Mouse (Mus musculus) midbrain, embryonic 11.5 days (tissue): ENCODE measurements around the gene Dtnbp1. TPM values are rescaled to one million over a fixed set of nuclear protein-coding genes. Genes with fewer than 3 reads are reported as not detected.
A peak's percentile ranks its signal among the peaks of the same experiment; 100 is the strongest.

ENCODE experiments used
- ATAC-seq: fragments of 200-750 bp; cut with Nextera tagmentation; 2 replicates; pipeline ENCODE4 v1.8.0; 2017; ENCODE audit warnings: moderate TSS enrichment, moderate library complexity; ENCODE audit not compliant: low FRiP score
- DNase-seq: peaks from one replicate; pipeline ENCODE4 v3.0.0; 2015; ENCODE audit warnings: low spot score; ENCODE audit errors: missing footprints
- H3K27ac ChIP-seq: fragments of 300-500 bp; sonication (generic); 2 replicates; pipeline ENCODE4 v1.5.1; 2014; ENCODE audit warnings: low read depth, low read length
- H3K27me3 ChIP-seq: fragments of 300-500 bp; sonication (generic); 2 replicates; pipeline ENCODE4 v1.6.1; 2014; ENCODE audit warnings: mild to moderate bottlenecking, low read length, moderate library complexity, mixed read lengths; ENCODE audit not compliant: control insufficient read depth, insufficient read depth
- H3K36me3 ChIP-seq: fragments of 300-500 bp; sonication (generic); 2 replicates; pipeline ENCODE4 v1.6.1; 2014; ENCODE audit warnings: mild to moderate bottlenecking, low read length, moderate library complexity, mixed read lengths; ENCODE audit not compliant: control insufficient read depth, insufficient read depth
- H3K4me1 ChIP-seq: fragments of 300-500 bp; sonication (generic); 2 replicates; pipeline ENCODE4 v1.6.1; 2014; ENCODE audit warnings: low read length; ENCODE audit not compliant: control insufficient read depth, insufficient read depth
- H3K4me2 ChIP-seq: fragments of 300-500 bp; sonication (generic); 2 replicates; pipeline ENCODE4 v1.6.1; 2014; ENCODE audit warnings: mild to moderate bottlenecking, moderate library complexity
- H3K4me3 ChIP-seq: fragments of 300-500 bp; sonication (generic); 2 replicates; pipeline ENCODE4 v1.5.1; 2014; ENCODE audit warnings: low read depth, low read length
- H3K9ac ChIP-seq: fragments of 300-500 bp; sonication (generic); 2 replicates; pipeline ENCODE4 v1.6.1; 2014; ENCODE audit warnings: low read length
- H3K9me3 ChIP-seq: fragments of 300-500 bp; sonication (generic); 2 replicates; pipeline ENCODE4 v1.6.1; 2016; ENCODE audit warnings: low read length; ENCODE audit not compliant: control insufficient read depth
- WGBS: fragments of 180-500 bp; shearing (Covaris S2); extraction: QIAGEN DNeasy Blood & Tissue Kit; methylation state at CpG from one replicate; pipeline ENCODE4 v1.1.7; 2014; 5-methylcytosine and 5-hydroxymethylcytosine counted together
- polyA plus RNA-seq: library from polyadenylated mRNA; unstranded; fragments of >200 nt; fragmentation: Nextera tagmentation; extraction: Ambion mirVana; gene quantifications from 2 replicates; pipeline ENCODE4 v1.2.1, GENCODE M21; 2014

The Dtnbp1 gene
- polyA plus RNA-seq, 1 experiment from 2014 or later, result 69.5 TPM

DNA sequence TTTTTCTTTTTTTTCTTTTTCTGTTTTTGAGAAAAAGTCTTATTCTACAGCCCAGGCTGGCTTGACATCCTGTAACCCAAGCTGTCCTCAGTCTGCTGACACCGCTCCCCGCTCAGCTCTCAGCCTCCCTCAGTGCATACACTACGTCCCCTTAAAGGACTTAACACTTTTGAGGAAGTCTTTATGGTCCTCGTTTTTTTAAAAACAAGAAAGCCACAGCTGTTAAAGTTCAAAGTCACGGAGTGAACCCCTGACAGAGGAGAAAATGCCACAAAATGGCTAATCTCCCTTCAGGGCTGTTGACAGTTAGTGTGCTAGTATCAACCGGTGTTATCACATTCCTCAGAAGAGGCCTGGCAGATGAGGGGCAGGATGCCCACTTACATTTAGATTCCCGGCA lies 29.8 kb upstream of the Dtnbp1 start:
- DNase-seq, result peak; percentile 73
- no peak overlapping the region for H3K9ac ChIP-seq
- 78% methylated on average over 7 of the region's 7 CpGs for WGBS

DNA sequence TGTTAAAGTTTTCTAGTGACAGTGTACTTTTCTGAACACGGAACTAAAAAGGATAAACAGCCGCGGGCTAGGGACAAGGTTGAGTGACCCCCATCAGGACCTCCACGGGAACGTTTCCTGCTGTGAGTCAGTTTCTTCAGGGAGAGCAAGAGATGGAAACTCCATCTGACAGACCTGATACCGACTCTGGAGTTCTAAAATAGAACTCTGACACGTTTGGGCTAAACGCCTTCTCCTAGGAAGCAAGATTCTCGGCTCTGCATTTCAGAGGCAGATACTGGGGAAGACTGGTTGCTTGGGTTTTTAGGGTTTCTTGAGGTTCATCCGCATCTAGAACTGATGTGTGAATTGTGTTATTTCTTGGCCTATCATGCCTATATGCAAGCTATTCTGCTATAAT lies 29.4 kb upstream of the Dtnbp1 start:
- H3K27ac ChIP-seq, result no peak overlapping the region
- no peaks in the 10 kb centered on the region for H3K27me3 ChIP-seq
- H3K9ac ChIP-seq, result no peak overlapping the region
- H3K36me3 ChIP-seq, result no peaks in the 10 kb centered on the region
- no peaks in the 10 kb centered on the region for H3K9me3 ChIP-seq
- 77% methylated on average over 10 of the region's 10 CpGs for WGBS
- DNase-seq (peak; percentile 84), ATAC-seq (no peak)
- no peak overlapping the region for H3K4me3 ChIP-seq
- no peaks in the 10 kb centered on the region for H3K4me1 ChIP-seq
- H3K4me2 ChIP-seq, result no peak overlapping the region

More for the DNA sequence above, 29.8 kb upstream of the Dtnbp1 start:
- Histone ChIP-seq H3K27ac (no peak overlapping the region), H3K4me2 (no peak overlapping the region), H3K9me3 (no peaks in the 10 kb centered on the region), H3K27me3 (no peaks in the 10 kb centered on the region), H3K4me1 (no peaks in the 10 kb centered on the region), H3K4me3 (no peak overlapping the region), H3K36me3 (no peaks in the 10 kb centered on the region)
- ATAC-seq, result no peak

DNA sequence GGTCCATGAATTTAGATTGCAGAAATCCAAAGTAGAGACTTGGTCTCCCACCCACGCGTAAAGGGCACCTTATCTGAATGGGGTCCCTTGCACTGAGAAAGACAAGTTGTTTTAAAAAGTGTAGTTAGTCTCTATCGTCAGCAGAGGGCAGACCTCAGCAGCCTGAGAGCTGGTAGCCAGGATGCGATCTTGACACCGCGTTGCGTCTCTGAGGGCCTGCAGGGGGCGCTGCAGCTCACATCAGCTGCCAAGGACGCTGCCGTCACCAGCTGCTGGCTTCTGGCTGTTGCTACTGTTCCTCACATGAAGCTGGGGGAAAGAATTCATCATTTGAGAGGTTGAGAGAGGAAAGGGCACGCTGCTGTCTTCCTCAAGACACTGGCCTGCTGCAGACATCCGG lies 28.9 kb upstream of the Dtnbp1 start:
- H3K4me3 ChIP-seq, result no peak overlapping the region
- no peaks in the 10 kb centered on the region for H3K27me3 ChIP-seq
- H3K36me3 ChIP-seq, result no peaks in the 10 kb centered on the region
- no peaks in the 10 kb centered on the region for H3K9me3 ChIP-seq
- no peak overlapping the region for H3K27ac ChIP-seq
- H3K9ac ChIP-seq, result no peak overlapping the region
- 0 out of 2 replicates have a peak, but pooled peaks have one; percentile 44 for ATAC-seq
- 13% methylated on average over 12 of the region's 12 CpGs for WGBS
- H3K4me1 ChIP-seq, result no peaks in the 10 kb centered on the region
- H3K4me2 ChIP-seq, result no peak overlapping the region
- DNase-seq, result peak; percentile 98

DNA sequence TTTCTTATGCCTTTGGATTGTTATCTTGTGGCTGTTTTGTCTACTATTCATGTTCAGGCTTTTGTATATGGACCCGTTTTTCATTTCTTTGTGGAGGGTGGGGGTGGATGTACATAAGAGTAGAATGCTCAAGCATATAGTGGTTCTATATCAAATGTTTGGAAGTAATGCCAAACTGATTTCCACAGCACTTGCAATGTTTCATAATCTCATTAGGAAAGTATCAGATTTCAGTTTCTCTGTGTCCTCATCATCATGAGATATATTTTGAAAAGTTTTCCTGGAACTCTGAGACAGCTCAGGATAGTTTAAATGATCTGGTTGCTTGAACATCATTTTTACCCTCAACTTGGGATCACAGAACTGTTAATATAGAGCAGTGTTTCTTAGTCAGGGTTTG lies 27.8 kb upstream of the Dtnbp1 start:
- no peak overlapping the region for H3K4me2 ChIP-seq
- no peaks in the 10 kb centered on the region for H3K4me1 ChIP-seq
- H3K27me3 ChIP-seq, result no peaks in the 10 kb centered on the region
- H3K9ac ChIP-seq, result no peak overlapping the region
- no peak overlapping the region for H3K27ac ChIP-seq
- DNase-seq (peak; percentile 37), ATAC-seq (no peak)
- WGBS, result 74% methylated on average over 1 of the region's 1 CpGs
- H3K4me3 ChIP-seq, result no peak overlapping the region
- no peaks in the 10 kb centered on the region for H3K36me3 ChIP-seq
- H3K9me3 ChIP-seq, result no peaks in the 10 kb centered on the region

DNA sequence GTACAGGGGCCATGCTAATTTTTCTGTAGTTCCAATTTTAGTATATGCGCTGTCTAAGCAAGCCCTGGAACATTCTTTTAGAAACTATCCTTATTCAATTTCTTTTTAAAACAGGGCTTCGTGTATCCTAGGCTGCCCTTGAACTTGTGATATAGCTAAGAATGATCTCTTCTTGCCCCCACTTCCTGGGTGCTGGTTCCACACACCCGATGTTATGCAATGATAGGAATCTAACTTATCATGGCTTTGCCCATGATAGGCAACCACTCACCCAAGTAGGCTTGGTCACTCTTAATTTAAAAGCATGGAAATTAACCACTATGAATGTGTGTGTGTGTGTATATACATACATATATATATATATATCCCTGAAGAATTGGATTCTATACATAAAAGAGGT lies 24.3 kb upstream of the Dtnbp1 start:
- DNase-seq (peak; percentile 51), ATAC-seq (no peak)
- 89% methylated on average over 3 of the region's 3 CpGs for WGBS
- Histone ChIP-seq H3K4me3 (no peak overlapping the region), H3K36me3 (no peaks in the 10 kb centered on the region), H3K4me2 (no peak overlapping the region), H3K9ac (no peak overlapping the region), H3K27ac (no peak overlapping the region), H3K27me3 (no peaks in the 10 kb centered on the region), H3K9me3 (no peaks in the 10 kb centered on the region), H3K4me1 (no peaks in the 10 kb centered on the region)

DNA sequence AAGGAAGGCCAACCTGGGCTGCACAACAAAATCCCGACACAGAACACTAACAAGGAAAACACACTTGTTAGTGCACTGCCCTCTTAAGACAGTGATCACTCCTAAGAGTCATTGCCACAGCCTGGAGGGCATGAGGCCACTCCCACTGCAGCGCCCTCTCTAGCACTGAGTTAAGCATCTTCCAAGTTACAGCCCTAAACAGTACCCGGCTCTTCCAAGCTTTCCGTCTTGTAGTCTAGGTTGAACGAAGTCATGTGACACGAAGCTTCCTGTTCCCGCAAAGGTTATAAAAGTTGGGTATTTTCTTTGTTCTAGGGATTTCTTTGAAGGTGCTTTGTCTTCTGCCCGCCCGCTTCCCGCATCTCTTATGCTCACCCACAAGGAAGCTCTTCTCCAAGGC lies 22.9 kb upstream of the Dtnbp1 start:
- Histone ChIP-seq H3K4me1 (no peaks in the 10 kb centered on the region), H3K4me3 (no peak overlapping the region), H3K9ac (no peak overlapping the region), H3K27me3 (no peaks in the 10 kb centered on the region), H3K36me3 (no peaks in the 10 kb centered on the region), H3K4me2 (no peak overlapping the region), H3K9me3 (no peaks in the 10 kb centered on the region), H3K27ac (no peak overlapping the region)
- no peak for ATAC-seq
- 89% methylated on average over 10 of the region's 10 CpGs for WGBS
- DNase-seq, result peak; percentile 39

DNA sequence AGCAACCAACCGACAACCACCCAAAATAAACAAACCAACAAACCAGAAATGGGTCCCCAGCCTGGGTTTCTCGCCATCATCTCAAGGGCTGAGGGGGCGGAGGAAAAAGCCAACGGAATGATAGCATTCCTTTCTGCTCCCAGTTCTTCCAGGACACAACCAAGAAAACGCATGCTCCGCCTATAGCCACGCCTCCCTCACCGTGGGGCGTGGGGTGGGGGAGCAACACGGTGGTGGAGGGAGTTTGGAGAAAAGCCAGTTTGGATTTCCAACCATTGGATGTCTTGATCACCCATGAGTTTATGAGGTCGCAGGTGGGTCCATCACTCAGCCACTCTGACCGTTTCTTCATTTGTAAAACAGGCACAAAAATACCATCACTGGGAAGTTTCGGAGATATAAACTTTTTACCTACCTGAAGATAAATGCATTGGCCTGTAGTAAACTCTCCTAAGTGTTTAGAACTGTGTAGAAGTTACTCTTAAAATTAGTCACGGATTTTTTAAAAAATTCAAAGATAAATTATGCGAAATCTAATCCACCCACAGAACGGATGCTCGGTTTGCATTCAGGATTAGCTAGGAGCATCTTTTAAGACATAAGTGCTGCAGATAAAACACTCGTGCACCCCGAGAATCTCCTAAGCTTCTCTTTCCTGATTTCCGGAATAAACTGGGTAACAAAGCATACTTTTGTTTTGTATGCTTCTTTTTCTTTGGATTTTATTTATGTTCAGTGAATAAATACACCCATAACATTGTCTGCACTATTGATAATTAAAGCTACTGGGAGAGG lies 21.6 kb upstream of the Dtnbp1 start:
- Histone ChIP-seq H3K9ac (no peak overlapping the region), H3K36me3 (no peaks in the 10 kb centered on the region), H3K9me3 (no peaks in the 10 kb centered on the region), H3K27ac (no peak overlapping the region), H3K27me3 (no peaks in the 10 kb centered on the region), H3K4me2 (no peak overlapping the region), H3K4me3 (no peak overlapping the region), H3K4me1 (no peaks in the 10 kb centered on the region)
- DNase-seq (peak; percentile 82), ATAC-seq (no peak)
- WGBS, result 72% methylated on average over 20 of the region's 20 CpGs

DNA sequence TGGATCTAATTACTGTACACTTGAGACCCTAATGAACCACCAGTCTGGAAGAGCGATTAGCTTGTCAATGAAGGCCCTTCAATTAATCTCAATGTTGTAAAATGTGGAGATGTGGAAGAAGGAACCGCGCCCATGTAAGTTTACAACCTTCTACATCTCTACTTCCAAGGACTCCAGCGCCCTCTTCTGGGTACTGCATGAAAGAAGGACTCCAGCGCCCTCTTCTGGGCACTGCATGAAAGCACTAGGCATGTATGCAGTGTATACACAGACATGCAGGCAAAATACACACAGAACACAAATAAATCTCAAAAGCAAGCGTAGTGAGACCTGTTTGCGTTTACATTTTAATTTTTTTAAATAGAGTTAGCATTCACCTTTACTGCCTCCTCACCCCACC lies 6.2 kb upstream of the Dtnbp1 start:
- H3K9me3 ChIP-seq, result no peaks in the 10 kb centered on the region
- no peaks in the 10 kb centered on the region for H3K36me3 ChIP-seq
- H3K27ac ChIP-seq, result no peak overlapping the region
- H3K4me1 ChIP-seq, result no peaks in the 10 kb centered on the region
- no peak overlapping the region for H3K9ac ChIP-seq
- ATAC-seq (no peak), DNase-seq (peak; percentile 83)
- no peak overlapping the region for H3K4me3 ChIP-seq
- WGBS, result 82% methylated on average over 7 of the region's 7 CpGs
- no peaks in the 10 kb centered on the region for H3K27me3 ChIP-seq
- no peak overlapping the region for H3K4me2 ChIP-seq

DNA sequence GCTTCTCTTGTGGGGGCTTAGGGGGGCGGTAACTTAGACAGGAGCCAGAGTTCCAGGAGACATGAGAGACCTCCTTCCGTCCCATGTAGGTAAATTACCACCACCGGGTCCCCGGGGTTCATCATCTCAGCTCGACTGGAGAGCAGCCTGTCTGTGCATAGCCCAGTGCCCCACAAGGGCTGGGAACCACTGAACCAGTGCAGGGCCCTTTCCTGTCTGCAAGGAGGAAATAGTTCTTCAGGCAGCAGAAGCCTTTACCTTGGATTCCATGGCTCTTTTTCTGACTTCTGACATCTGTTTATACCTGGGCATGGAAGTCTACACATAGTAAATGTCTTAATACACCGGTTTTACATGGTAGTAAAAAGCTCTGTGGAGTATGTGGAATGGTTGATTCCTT lies 5.8 kb upstream of the Dtnbp1 start:
- Histone ChIP-seq H3K9me3 (no peaks in the 10 kb centered on the region), H3K36me3 (no peaks in the 10 kb centered on the region), H3K27ac (no peak overlapping the region), H3K27me3 (no peaks in the 10 kb centered on the region), H3K4me1 (no peaks in the 10 kb centered on the region; the same call in 1 of the 2 replicates), H3K4me3 (no peak overlapping the region), H3K9ac (no peak overlapping the region), H3K4me2 (no peak overlapping the region)
- DNase-seq (no peak), ATAC-seq (no peak)
- 86% methylated on average over 6 of the region's 6 CpGs for WGBS
